Mouse (Mus musculus): Measurements from ENCODE around the gene Ctla4. TPM values are rescaled to one million over a fixed set of nuclear protein-coding genes. Genes with fewer than 3 reads are reported as not detected.

The Ctla4 gene
- polyA plus RNA-seq, 1 experiment = not detected

GRCm38 (mm10) chr1:60862510-60862909 is 24.3 kb upstream of the Ctla4 start:
- H3K36me3 ChIP-seq (ENCODE audit: control insufficient read depth) = no peaks in the 10 kb centered on the region
- H3K4me1 ChIP-seq (ENCODE audit: control insufficient read depth) = no peaks in the 10 kb centered on the region
- H3K9me3 ChIP-seq (ENCODE audit: control insufficient read depth, low read length) = no peaks in the 10 kb centered on the region
- H3K4me3 ChIP-seq (replicated peaks) = no peak overlapping the region
- no peaks in the 10 kb centered on the region for H3K27me3 ChIP-seq (ENCODE audit: control insufficient read depth)
- TF ChIP-seq TAL1 (IDR thresholded peaks at IDR 0.05; ENCODE audit: low read length) (no peak), GATA1 (IDR thresholded peaks at IDR 0.05; ENCODE audit: low read length) (no peak)

- H3K27me3 ChIP-seq (ENCODE audit: control insufficient read depth) = no peaks in the 10 kb centered on the region
- H3K36me3 ChIP-seq (ENCODE audit: control insufficient read depth) = no peaks in the 10 kb centered on the region
- H3K9me3 ChIP-seq (ENCODE audit: control insufficient read depth, low read length) = no peaks in the 10 kb centered on the region
- H3K4me3 ChIP-seq (replicated peaks) = no peak overlapping the region
- H3K4me1 ChIP-seq (ENCODE audit: control insufficient read depth) = no peaks in the 10 kb centered on the region
- TF ChIP-seq TAL1 (IDR thresholded peaks at IDR 0.05; ENCODE audit: low read length) (no peak), GATA1 (IDR thresholded peaks at IDR 0.05; ENCODE audit: low read length) (no peak)
Observed at GRCm38 (mm10) chr1:60862951-60863461, 23.8 kb upstream of the Ctla4 start.

GRCm38 (mm10) chr1:60863701-60864100 is 23.1 kb upstream of the Ctla4 start:
- TF ChIP-seq TAL1 (IDR thresholded peaks at IDR 0.05; ENCODE audit: low read length) = no peak
- no peak for TF ChIP-seq GATA1 (IDR thresholded peaks at IDR 0.05; ENCODE audit: low read length)
- Histone ChIP-seq H3K9me3 (ENCODE audit: control insufficient read depth, low read length) (no peaks in the 10 kb centered on the region), H3K36me3 (ENCODE audit: control insufficient read depth) (no peaks in the 10 kb centered on the region), H3K27me3 (ENCODE audit: control insufficient read depth) (no peaks in the 10 kb centered on the region), H3K4me3 (replicated peaks) (no peak overlapping the region), H3K4me1 (ENCODE audit: control insufficient read depth) (no peaks in the 10 kb centered on the region)

- H3K4me1 ChIP-seq (ENCODE audit: control insufficient read depth) = no peaks in the 10 kb centered on the region
- no peak for TF ChIP-seq TAL1 (IDR thresholded peaks at IDR 0.05; ENCODE audit: low read length)
- no peak for TF ChIP-seq GATA1 (IDR thresholded peaks at IDR 0.05; ENCODE audit: low read length)
Observed at GRCm38 (mm10) chr1:60865167-60865566, 21.6 kb upstream of the Ctla4 start.

GRCm38 (mm10) chr1:60866043-60866442 is 20.8 kb upstream of the Ctla4 start:
- Histone ChIP-seq H3K4me1 (ENCODE audit: control insufficient read depth) (no peaks in the 10 kb centered on the region), H3K36me3 (ENCODE audit: control insufficient read depth) (no peaks in the 10 kb centered on the region), H3K4me3 (replicated peaks) (no peak overlapping the region), H3K27me3 (ENCODE audit: control insufficient read depth) (no peaks in the 10 kb centered on the region), H3K9me3 (ENCODE audit: control insufficient read depth, low read length) (no peaks in the 10 kb centered on the region)
- no peak for TF ChIP-seq GATA1 (IDR thresholded peaks at IDR 0.05; ENCODE audit: low read length)
- TF ChIP-seq TAL1 (IDR thresholded peaks at IDR 0.05; ENCODE audit: low read length) = no peak

More at GRCm38 (mm10) chr1:60865167-60865566, 21.6 kb upstream of the Ctla4 start:
- H3K4me3 ChIP-seq (replicated peaks) = no peak overlapping the region
- H3K36me3 ChIP-seq (ENCODE audit: control insufficient read depth) = no peaks in the 10 kb centered on the region
- no peaks in the 10 kb centered on the region for H3K27me3 ChIP-seq (ENCODE audit: control insufficient read depth)
- H3K9me3 ChIP-seq (ENCODE audit: control insufficient read depth, low read length) = no peaks in the 10 kb centered on the region

- no peaks in the 10 kb centered on the region for H3K4me1 ChIP-seq (ENCODE audit: control insufficient read depth)
- H3K36me3 ChIP-seq (ENCODE audit: control insufficient read depth) = no peaks in the 10 kb centered on the region
- no peak for TF ChIP-seq GATA1 (IDR thresholded peaks at IDR 0.05; ENCODE audit: low read length)
- no peak for TF ChIP-seq TAL1 (IDR thresholded peaks at IDR 0.05; ENCODE audit: low read length)
- no peak overlapping the region for H3K4me3 ChIP-seq (replicated peaks)
- no peaks in the 10 kb centered on the region for H3K27me3 ChIP-seq (ENCODE audit: control insufficient read depth)
- H3K9me3 ChIP-seq (ENCODE audit: control insufficient read depth, low read length) = no peaks in the 10 kb centered on the region
Observed at GRCm38 (mm10) chr1:60868333-60869277, 18.2 kb upstream of the Ctla4 start.

- Histone ChIP-seq H3K27me3 (ENCODE audit: control insufficient read depth) (no peaks in the 10 kb centered on the region), H3K4me3 (replicated peaks) (no peak overlapping the region)
- TF ChIP-seq GATA1 (IDR thresholded peaks at IDR 0.05; ENCODE audit: low read length) = no peak
- no peak for TF ChIP-seq TAL1 (IDR thresholded peaks at IDR 0.05; ENCODE audit: low read length)
Observed at GRCm38 (mm10) chr1:60875267-60875666, 11.5 kb upstream of the Ctla4 start.

GRCm38 (mm10) chr1:60880116-60880867 is 6.5 kb upstream of the Ctla4 start:
- H3K27me3 ChIP-seq (ENCODE audit: control insufficient read depth) = no peaks in the 10 kb centered on the region
- TF ChIP-seq GATA1 (IDR thresholded peaks at IDR 0.05; ENCODE audit: low read length) (no peak), TAL1 (IDR thresholded peaks at IDR 0.05; ENCODE audit: low read length) (no peak)

More at GRCm38 (mm10) chr1:60875267-60875666, 11.5 kb upstream of the Ctla4 start:
- H3K36me3 ChIP-seq (ENCODE audit: control insufficient read depth) = no peaks in the 10 kb centered on the region
- H3K9me3 ChIP-seq (ENCODE audit: control insufficient read depth, low read length) = no peaks in the 10 kb centered on the region
- no peaks in the 10 kb centered on the region for H3K4me1 ChIP-seq (ENCODE audit: control insufficient read depth)

GRCm38 (mm10) chr1:60882792-60883191 is 4.0 kb upstream of the Ctla4 start:
- no peak for TF ChIP-seq TAL1 (IDR thresholded peaks at IDR 0.05; ENCODE audit: low read length)
- no peak for TF ChIP-seq GATA1 (IDR thresholded peaks at IDR 0.05; ENCODE audit: low read length)
- H3K36me3 ChIP-seq (ENCODE audit: control insufficient read depth) = no peaks in the 10 kb centered on the region
- H3K4me1 ChIP-seq (ENCODE audit: control insufficient read depth) = no peaks in the 10 kb centered on the region
- no peaks in the 10 kb centered on the region for H3K27me3 ChIP-seq (ENCODE audit: control insufficient read depth)
- no peaks in the 10 kb centered on the region for H3K9me3 ChIP-seq (ENCODE audit: control insufficient read depth, low read length)
- no peak overlapping the region for H3K4me3 ChIP-seq (replicated peaks)

More at GRCm38 (mm10) chr1:60880116-60880867, 6.5 kb upstream of the Ctla4 start:
- Histone ChIP-seq H3K36me3 (ENCODE audit: control insufficient read depth) (no peaks in the 10 kb centered on the region), H3K4me3 (replicated peaks) (no peak overlapping the region), H3K9me3 (ENCODE audit: control insufficient read depth, low read length) (no peaks in the 10 kb centered on the region), H3K4me1 (ENCODE audit: control insufficient read depth) (no peaks in the 10 kb centered on the region)

Measured in erythroblast, embryonic 14.5 days (primary cell).